Mouse (Mus musculus) testis, adult 2 months (tissue): Measurements from ENCODE around the gene Ubac2.

ENCODE experiments used
- CTCF ChIP-seq: fragments of 200-500 bp; IDR thresholded peaks from 2 replicates; pipeline ENCODE4 v1.5.1; 2012; ENCODE audit warnings: low read depth, mild to moderate bottlenecking, inconsistent platforms, low read length, moderate library complexity; ENCODE audit not compliant: control insufficient read depth, insufficient read depth, insufficient replicate concordance
- POLR2A ChIP-seq: fragments of 200-500 bp; IDR thresholded peaks from 2 replicates; pipeline ENCODE4 v1.6.1; 2012; ENCODE audit warnings: low read depth, mild to moderate bottlenecking, inconsistent platforms, low read length, moderate library complexity; ENCODE audit not compliant: control insufficient read depth

DNA sequence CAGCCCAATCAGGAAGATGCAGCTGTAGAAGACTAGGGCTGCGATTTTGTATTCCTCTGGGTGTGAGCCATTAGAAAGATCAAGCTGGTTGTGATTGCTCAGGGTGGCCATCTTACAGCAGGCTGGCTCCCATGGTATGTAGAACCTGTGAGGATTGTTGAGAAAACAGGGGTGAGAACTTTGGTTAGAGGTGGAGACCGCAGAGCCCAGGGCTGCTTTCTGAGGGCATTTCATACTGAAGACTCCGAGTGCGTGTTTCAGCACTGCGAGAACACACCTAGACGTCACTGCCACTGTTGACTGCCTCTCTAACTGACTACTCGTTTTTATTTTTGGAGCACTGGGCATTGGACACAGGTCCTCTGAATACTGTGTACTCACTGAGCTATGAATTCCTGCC lies 34.1 kb downstream of the Ubac2 start:
- TF ChIP-seq CTCF: no peak
- no peak for TF ChIP-seq POLR2A
